Mouse (Mus musculus) lung, adult 2 months (tissue): ENCODE measurements at regions not wholly inside any gene's neighbourhood (a gene's known extent, or its start where the extent isn't known, plus 50 kb on each side); places are given as distances from the start of the nearest gene placed in this dataset.

Experiments
- DNase-seq: peaks from one replicate; pipeline ENCODE4 v3.0.0; 2022
- H3K4me1 ChIP-seq: fragments of 200-500 bp; 2 replicates; pipeline ENCODE4 v1.6.1; 2011; ENCODE audit warnings: low read length; ENCODE audit not compliant: control insufficient read depth, insufficient read depth
- H3K4me3 ChIP-seq: fragments of 200-500 bp; replicated peaks from 2 replicates; pipeline ENCODE3; 2011; ENCODE audit warnings: low read depth, mild to moderate bottlenecking, control low read depth, low read length; ENCODE audit errors: extremely low read depth
- CTCF ChIP-seq: fragments of 200-500 bp; IDR thresholded peaks from 2 replicates; pipeline ENCODE4 v1.5.1; 2011; ENCODE audit warnings: mild to moderate bottlenecking, low read length, control low read depth; ENCODE audit not compliant: insufficient read depth
- POLR2A ChIP-seq: fragments of 200-500 bp; IDR thresholded peaks from 2 replicates; pipeline ENCODE4 v1.6.1; 2011; ENCODE audit warnings: low read depth, mild to moderate bottlenecking, control low read depth, low read length, borderline replicate concordance; ENCODE audit errors: extremely low read depth
- WGBS: fragments of 180-500 bp; shearing (Covaris S2); methylation state at CpG from one replicate; pipeline ENCODE4 v1.1.7; 2018; 5-methylcytosine and 5-hydroxymethylcytosine counted together

- H3K4me1 ChIP-seq = no peaks in the 10 kb centered on the region
- WGBS = 30% methylated on average over 1 of the region's 1 CpGs
- no peak for DNase-seq
- no peak for TF ChIP-seq CTCF
- no peak for TF ChIP-seq POLR2A
- no peak overlapping the region for H3K4me3 ChIP-seq
Observed at GRCm38 (mm10) chr12:58423581-58423980, 154.5 kb upstream of the Clec14a start.

- H3K4me1 ChIP-seq = no peaks in the 10 kb centered on the region
- TF ChIP-seq CTCF = no peak
- no peak for TF ChIP-seq POLR2A
- no peak overlapping the region for H3K4me3 ChIP-seq
- DNase-seq = no peak
- WGBS = 58% methylated on average over 3 of the region's 3 CpGs
Observed at GRCm38 (mm10) chr12:58401904-58402303, 132.8 kb upstream of the Clec14a start.

GRCm38 (mm10) chr12:58360258-58360657, 91.2 kb upstream of the Clec14a start:
- Histone ChIP-seq H3K4me1 (no peaks in the 10 kb centered on the region), H3K4me3 (no peak overlapping the region)
- DNase-seq = no peak
- 62% methylated on average over 4 of the region's 4 CpGs for WGBS
- TF ChIP-seq POLR2A = no peak
- no peak for TF ChIP-seq CTCF

GRCm38 (mm10) chr12:58334163-58334562, 65.1 kb upstream of the Clec14a start:
- DNase-seq = no peak
- H3K4me1 ChIP-seq = no peaks in the 10 kb centered on the region
- TF ChIP-seq POLR2A (no peak), CTCF (0 out of 2 replicates have a peak, but pooled peaks have one; percentile 23)
- H3K4me3 ChIP-seq = no peak overlapping the region

- DNase-seq = no peak
- H3K4me1 ChIP-seq = no peaks in the 10 kb centered on the region
- 88% methylated on average over 2 of the region's 2 CpGs for WGBS
- H3K4me3 ChIP-seq = no peak overlapping the region
- TF ChIP-seq POLR2A (no peak), CTCF (no peak)
Observed at GRCm38 (mm10) chr12:58329913-58330312, 60.8 kb upstream of the Clec14a start.

- no peak for DNase-seq
- no peak overlapping the region for H3K4me3 ChIP-seq
- TF ChIP-seq POLR2A (no peak), CTCF (no peak)
- H3K4me1 ChIP-seq = peaks cover 5% of the 10 kb centered on the region
- 34% methylated on average over 3 of the region's 3 CpGs for WGBS
Observed at GRCm38 (mm10) chr12:58323953-58324352, 54.9 kb upstream of the Clec14a start.
